Mouse (Mus musculus): ENCODE measurements around the gene Nup62.

GRCm38 (mm10) chr7:44824872-44825271, 9.0 kb downstream of the Nup62 start:
- TF ChIP-seq CTCF (IDR thresholded peaks at IDR 0.05; ENCODE audit: control insufficient read depth, insufficient read depth, insufficient replicate concordance, low read depth, low read length) (peak; percentile 15; the same call in 1 of the 2 replicates), POLR2A (IDR thresholded peaks at IDR 0.05; ENCODE audit: control insufficient read depth, low read depth, low read length) (no peak)

Measured in testis, adult 2 months (tissue).